Mouse (Mus musculus): ENCODE measurements around the gene Lamtor2. TPM values are rescaled to one million over a fixed set of nuclear protein-coding genes. Genes with fewer than 3 reads are reported as not detected.

The Lamtor2 gene
- polyA plus RNA-seq, 1 experiment, result 122 TPM

DNA sequence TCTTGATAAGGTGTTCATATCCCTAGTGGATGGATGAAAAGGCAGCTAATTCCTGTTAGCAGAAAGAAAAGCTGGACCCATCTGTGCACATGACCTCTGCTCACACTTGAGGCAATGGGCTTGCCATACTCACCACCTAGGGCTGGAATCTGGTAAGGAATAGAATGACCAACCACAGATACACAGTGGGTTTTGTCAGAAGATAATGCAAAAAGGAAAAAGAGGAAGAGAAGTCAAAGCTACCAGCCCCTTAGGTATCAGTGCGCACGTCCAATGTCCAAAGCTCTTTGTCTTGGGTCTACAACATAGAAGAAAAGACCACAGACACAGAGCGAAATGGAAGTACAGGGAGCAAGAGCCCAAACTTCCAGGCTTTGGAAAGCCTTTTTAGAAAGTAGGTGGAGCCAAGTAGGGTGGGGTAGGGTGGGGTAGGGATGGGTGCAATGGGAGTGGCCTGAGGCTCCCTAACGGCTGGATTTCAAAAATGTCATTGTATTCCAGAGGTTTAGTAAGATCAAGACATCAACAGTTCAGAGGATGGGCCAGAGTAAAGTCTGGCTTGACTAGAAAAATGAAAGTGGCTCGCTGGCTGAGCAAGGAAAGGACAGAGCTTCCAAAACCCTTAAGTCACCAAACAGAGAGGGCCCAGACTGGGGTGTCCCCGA lies 51.4 kb downstream of the Lamtor2 start:
- TF ChIP-seq POLR2A (IDR thresholded peaks at IDR 0.05; ENCODE audit: borderline replicate concordance, extremely low read depth, insufficient read depth, insufficient read length, poor library complexity, severe bottlenecking), result no peak
- no peak for TF ChIP-seq CTCF (IDR thresholded peaks at IDR 0.05; ENCODE audit: borderline replicate concordance, extremely low read depth, insufficient read depth, insufficient read length)
- DNase-seq (ENCODE audit: low read depth), result no peak

DNA sequence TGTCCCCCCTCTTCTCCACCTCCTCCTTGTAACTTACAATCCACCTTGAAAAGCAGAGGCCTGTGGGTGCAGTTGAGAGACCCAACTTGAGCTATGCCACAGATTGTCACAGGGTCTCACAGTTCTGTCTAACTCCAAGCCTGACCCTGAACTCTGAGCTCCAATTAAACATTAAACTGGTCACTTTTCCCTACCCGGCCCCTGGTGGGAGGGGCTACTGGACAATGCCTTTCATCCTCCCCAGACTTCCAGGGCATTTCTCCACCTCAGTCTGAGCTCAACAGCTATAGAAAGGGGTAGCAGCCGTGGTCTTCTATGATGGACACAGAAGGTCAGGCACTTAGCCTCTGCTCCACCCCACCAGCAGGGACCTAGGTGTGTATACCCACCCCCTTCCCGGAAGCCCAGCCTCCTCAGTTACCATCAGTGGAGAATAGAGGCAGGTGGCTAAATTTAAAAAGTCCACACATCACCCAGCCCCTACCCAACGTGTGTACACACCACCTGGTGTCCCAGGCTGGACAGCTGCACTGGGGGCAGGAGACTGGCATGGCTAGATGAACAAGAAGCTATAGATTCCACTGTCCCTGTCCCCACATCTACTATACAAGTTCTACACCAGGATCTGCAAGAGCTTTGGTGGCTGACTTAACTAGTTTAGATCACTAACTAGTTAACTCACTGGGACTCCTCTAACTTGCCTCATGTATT lies 52.1 kb downstream of the Lamtor2 start:
- no peak for DNase-seq (ENCODE audit: low read depth)

DNA sequence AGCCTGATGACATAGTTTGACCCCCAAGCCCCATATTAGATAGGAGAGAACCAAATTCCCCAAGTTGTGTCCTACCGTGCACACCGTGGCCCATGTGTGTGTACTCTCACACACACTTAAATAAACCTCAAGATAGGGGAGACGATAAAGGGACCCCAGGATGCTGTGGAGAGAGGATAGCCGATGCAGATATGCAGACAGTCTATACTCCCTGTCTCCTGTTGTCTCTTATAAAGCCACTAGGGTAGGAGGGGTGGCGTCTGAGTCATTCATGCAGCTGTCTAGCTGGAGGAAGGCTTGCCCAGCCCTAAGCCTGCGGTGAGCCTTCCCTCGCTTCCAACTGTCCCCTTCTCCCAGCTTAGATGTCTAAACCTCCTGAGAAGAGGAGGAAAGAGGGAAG lies 52.8 kb downstream of the Lamtor2 start:
- TF ChIP-seq CTCF (IDR thresholded peaks at IDR 0.05; ENCODE audit: borderline replicate concordance, extremely low read depth, insufficient read depth, insufficient read length) (no peak), POLR2A (IDR thresholded peaks at IDR 0.05; ENCODE audit: borderline replicate concordance, extremely low read depth, insufficient read depth, insufficient read length, poor library complexity, severe bottlenecking) (no peak)
- no peak for DNase-seq (ENCODE audit: low read depth)

More for the DNA sequence above, 52.1 kb downstream of the Lamtor2 start:
- TF ChIP-seq POLR2A (IDR thresholded peaks at IDR 0.05; ENCODE audit: borderline replicate concordance, extremely low read depth, insufficient read depth, insufficient read length, poor library complexity, severe bottlenecking) (no peak), CTCF (IDR thresholded peaks at IDR 0.05; ENCODE audit: borderline replicate concordance, extremely low read depth, insufficient read depth, insufficient read length) (no peak)

Other genes starting within 250 kb of the Lamtor2 start
- 65.4 and 74.5 TPM in 2 replicates for gene Glmp, start 228.1 kb downstream of the Lamtor2 start, polyA plus RNA-seq (2012; rRNA removed)
- 1.7 and 1.8 TPM in 2 replicates for gene Tmem79, start 216.9 kb downstream of the Lamtor2 start, polyA plus RNA-seq (2012; rRNA removed)
- gene Smg5, start 216.8 kb downstream of the Lamtor2 start, polyA plus RNA-seq (2012; rRNA removed), result 108 and 120 TPM in 2 replicates
- 1.7 and 2.4 TPM in 2 replicates for gene Paqr6, start 188.5 kb downstream of the Lamtor2 start, polyA plus RNA-seq (2012; rRNA removed)
- 0.08 and 0.28 TPM in 2 replicates for gene Bglap3, start 180.3 kb downstream of the Lamtor2 start, polyA plus RNA-seq (2012; rRNA removed)
- gene Bglap2, start 174.4 kb downstream of the Lamtor2 start, polyA plus RNA-seq (2012; rRNA removed), result 1.2 TPM in 1 of 2 replicates, not detected in the other
- 0.30 and 0.63 TPM in 2 replicates for gene Bglap, start 168.6 kb downstream of the Lamtor2 start, polyA plus RNA-seq (2012; rRNA removed)
- gene Pmf1, start 142.7 kb downstream of the Lamtor2 start, polyA plus RNA-seq (2012; rRNA removed), result 35.5 and 60.7 TPM in 2 replicates
- gene Slc25a44, start 127.9 kb downstream of the Lamtor2 start, polyA plus RNA-seq (2012; rRNA removed), result 39.6 and 41.6 TPM in 2 replicates
- 57.1 and 57.6 TPM in 2 replicates for gene Sema4a, start 91.9 kb downstream of the Lamtor2 start, polyA plus RNA-seq (2012; rRNA removed)
- 33.2 and 39.5 TPM in 2 replicates for gene Lmna, start 43.1 kb downstream of the Lamtor2 start, polyA plus RNA-seq (2012; rRNA removed)
- gene Mex3a, start 20.7 kb downstream of the Lamtor2 start, polyA plus RNA-seq (2012; rRNA removed), result 93.2 and 103 TPM in 2 replicates
- 1.7 and 2.4 TPM in 2 replicates for gene Rab25, start 4.8 kb downstream of the Lamtor2 start, polyA plus RNA-seq (2012; rRNA removed)
- 108 and 113 TPM in 2 replicates for gene Ubqln4, start 684 bp upstream of the Lamtor2 start, polyA plus RNA-seq (2012; rRNA removed)
- 170 and 185 TPM in 2 replicates for gene Ssr2, start 22.8 kb upstream of the Lamtor2 start, polyA plus RNA-seq (2012; rRNA removed)
- 106 and 137 TPM in 2 replicates for gene Arhgef2, start 52.9 kb upstream of the Lamtor2 start, polyA plus RNA-seq (2012; rRNA removed)
- gene Rxfp4, start 100.1 kb upstream of the Lamtor2 start, polyA plus RNA-seq (2012; rRNA removed), result not detected in 2 replicates
- gene Khdc4, start 132.7 kb upstream of the Lamtor2 start, polyA plus RNA-seq (2012; rRNA removed), result 115 and 169 TPM in 2 replicates
- 45.2 and 49.2 TPM in 2 replicates for gene Rit1, start 163.8 kb upstream of the Lamtor2 start, polyA plus RNA-seq (2012; rRNA removed)
- gene Syt11, start 222.1 kb upstream of the Lamtor2 start, polyA plus RNA-seq (2012; rRNA removed), result 149 and 165 TPM in 2 replicates